Mouse (Mus musculus) heart, embryonic 14.5 days (tissue): Measurements from ENCODE around the gene Fam50b. TPM values are rescaled to one million over a fixed set of nuclear protein-coding genes. Genes with fewer than 3 reads are reported as not detected.

Experiments used
- ATAC-seq: fragments of 200-750 bp; cut with Nextera tagmentation; 2 replicates; pipeline ENCODE4 v1.8.0; 2017; ENCODE audit warnings: low read depth, moderate TSS enrichment; ENCODE audit not compliant: insufficient number of reproducible peaks, insufficient read depth, low FRiP score
- H3K27ac ChIP-seq, 2 experiments: fragments of 200-500 bp in 1 of 2; fragments of 300-500 bp in 1 of 2; sonication (generic) in 1 of 2; replicated peaks in 1 of 2; 2 replicates each; pipeline ENCODE4 v1.5.1; 2012 to 2014; ENCODE audit warnings: low read depth in 2 of 2, low read length in 2 of 2, control low read depth in 1 of 2, mild to moderate bottlenecking in 1 of 2, mixed read lengths in 1 of 2; ENCODE audit not compliant: control insufficient read depth in 1 of 2, insufficient read depth in 1 of 2
- H3K27me3 ChIP-seq: fragments of 300-500 bp; sonication (generic); 2 replicates; pipeline ENCODE4 v1.6.1; 2014; ENCODE audit warnings: mild to moderate bottlenecking, low read length, control low read depth; ENCODE audit not compliant: control insufficient read depth, insufficient read depth
- H3K36me3 ChIP-seq: fragments of 300-500 bp; sonication (generic); 2 replicates; pipeline ENCODE4 v1.6.1; 2014; ENCODE audit warnings: mild to moderate bottlenecking, control low read depth, low read length, mixed read lengths; ENCODE audit not compliant: control insufficient read depth, insufficient read depth
- H3K4me1 ChIP-seq, 2 experiments: fragments of 200-500 bp in 1 of 2; fragments of 300-500 bp in 1 of 2; sonication (generic) in 1 of 2; 2 replicates each; pipeline ENCODE4 v1.6.1; 2012 to 2014; ENCODE audit warnings: low read length in 2 of 2, control low read depth in 1 of 2, mixed read lengths in 1 of 2; ENCODE audit not compliant: control insufficient read depth in 2 of 2, insufficient read depth in 2 of 2
- H3K4me2 ChIP-seq: fragments of 300-500 bp; sonication (generic); 2 replicates; pipeline ENCODE4 v1.6.1; 2014; ENCODE audit warnings: mild to moderate bottlenecking, low read length
- H3K4me3 ChIP-seq, 2 experiments: fragments of 200-500 bp in 1 of 2; fragments of 300-500 bp in 1 of 2; sonication (generic) in 1 of 2; 2 replicates each; pipeline ENCODE4 v1.5.1; 2012 to 2014; ENCODE audit warnings: low read length in 2 of 2, mild to moderate bottlenecking in 2 of 2, control low read depth in 1 of 2, low read depth in 1 of 2, moderate library complexity in 1 of 2; ENCODE audit not compliant: control insufficient read depth in 1 of 2, insufficient read depth in 1 of 2
- H3K9ac ChIP-seq: fragments of 300-500 bp; sonication (generic); 2 replicates; pipeline ENCODE4 v1.6.1; 2014; ENCODE audit warnings: mild to moderate bottlenecking, low read length
- H3K9me3 ChIP-seq: fragments of 300-500 bp; sonication (generic); 2 replicates; pipeline ENCODE4 v1.6.1; 2016; ENCODE audit warnings: low read length, control low read depth; ENCODE audit not compliant: control insufficient read depth
- WGBS: fragments of 180-500 bp; shearing (Covaris S2); extraction: QIAGEN DNeasy Blood & Tissue Kit; methylation state at CpG from one replicate; pipeline ENCODE4 v1.1.7; 2014; 5-methylcytosine and 5-hydroxymethylcytosine counted together
- polyA plus RNA-seq: library from polyadenylated mRNA; unstranded; fragments of >200 nt; fragmentation: Nextera tagmentation; extraction: Ambion mirVana; gene quantifications from 2 replicates; pipeline ENCODE4 v1.2.1, GENCODE M21; 2014

The Fam50b gene
- 0.16 TPM in 1 of 2 replicates, not detected in the other for polyA plus RNA-seq

DNA sequence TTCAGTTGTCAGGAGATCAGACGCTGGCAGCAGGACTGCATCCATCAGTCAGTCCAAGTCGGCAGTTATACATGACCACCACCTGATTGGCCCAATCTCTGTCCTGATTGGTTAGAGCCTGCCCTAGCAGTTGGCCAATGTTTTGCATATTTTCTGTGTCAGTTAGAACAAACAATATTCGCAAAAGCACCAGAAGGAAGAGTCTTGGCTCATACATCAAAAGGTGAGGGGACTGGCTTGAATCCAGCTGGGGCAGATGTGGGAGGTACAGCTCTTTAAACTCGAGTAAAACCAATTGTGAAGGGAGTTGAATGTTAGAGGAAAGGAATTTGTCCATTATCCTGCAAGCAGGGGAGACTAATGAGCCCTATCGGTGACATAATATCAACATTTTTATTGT lies at the start of gene Fam50b:
TSS of gene Fam50b (plus strand) at position 165 of the 400 bp plus-strand sequence.
- H3K4me3 ChIP-seq: no peak within 1 kb of the TSS
- peaks cover 5 to 14% of the 10 kb centered on the region in 2 experiments for H3K4me1 ChIP-seq
- H3K27ac ChIP-seq: no peak within 1 kb of the TSS
- ATAC-seq: no peak
- H3K9ac ChIP-seq: no peak within 1 kb of the TSS
- 49% methylated on average over 5 of the region's 5 CpGs for WGBS
- H3K4me2 ChIP-seq: no peak within 1 kb of the TSS
- 0 out of 2 replicates have a peak, but pooled peaks cover 3% of the 10 kb centered on the region for H3K9me3 ChIP-seq
- H3K36me3 ChIP-seq: no peaks in the 10 kb centered on the region
- no peaks in the 10 kb centered on the region for H3K27me3 ChIP-seq

DNA sequence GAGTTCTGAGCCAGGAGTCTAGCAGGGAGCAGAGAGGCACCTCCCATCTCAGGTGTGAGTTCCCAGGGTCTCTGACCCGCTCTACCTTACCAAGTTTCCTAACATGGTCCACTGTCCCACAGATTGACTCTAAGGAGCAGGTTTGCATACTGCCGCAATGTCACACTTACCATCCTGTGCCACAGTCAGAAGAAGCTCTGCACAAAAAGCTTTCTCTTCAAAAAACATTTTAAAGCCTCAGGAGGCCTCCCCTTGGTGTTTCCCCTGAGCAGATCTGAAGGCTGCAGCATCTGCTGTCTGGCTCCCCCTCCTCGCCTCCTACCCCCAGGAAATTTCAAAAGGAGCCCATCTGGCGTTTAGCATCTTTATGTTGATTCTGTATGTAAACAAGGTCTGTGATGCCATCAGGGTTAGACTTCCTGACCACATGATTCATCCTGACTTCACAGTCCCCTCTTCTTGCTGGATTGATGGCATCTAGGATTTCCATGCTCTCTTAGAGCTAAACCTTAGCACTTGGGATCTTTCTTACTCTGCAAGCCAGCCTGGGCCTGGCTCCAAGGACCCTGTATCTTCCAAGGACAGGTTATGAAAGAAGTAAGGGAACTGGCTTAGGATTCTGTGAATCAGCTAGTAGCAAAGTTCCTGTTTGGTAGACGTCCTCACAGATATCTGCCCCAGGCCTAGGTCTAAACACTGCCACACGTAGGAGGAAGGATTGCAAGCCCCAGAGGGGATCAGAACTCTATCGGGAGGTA lies 49.5 kb upstream of the Fam50b start:
- H3K9ac ChIP-seq: no peak overlapping the region
- H3K27me3 ChIP-seq: no peaks in the 10 kb centered on the region
- ATAC-seq: no peak
- WGBS: 76% methylated on average over 7 of the region's 7 CpGs
- H3K9me3 ChIP-seq: no peaks in the 10 kb centered on the region
- H3K4me3 ChIP-seq: no peak overlapping the region
- H3K36me3 ChIP-seq: no peaks in the 10 kb centered on the region
- peaks cover 14 to 15% of the 10 kb centered on the region in 2 experiments for H3K4me1 ChIP-seq
- H3K4me2 ChIP-seq: no peak overlapping the region
- no peak overlapping the region for H3K27ac ChIP-seq

DNA sequence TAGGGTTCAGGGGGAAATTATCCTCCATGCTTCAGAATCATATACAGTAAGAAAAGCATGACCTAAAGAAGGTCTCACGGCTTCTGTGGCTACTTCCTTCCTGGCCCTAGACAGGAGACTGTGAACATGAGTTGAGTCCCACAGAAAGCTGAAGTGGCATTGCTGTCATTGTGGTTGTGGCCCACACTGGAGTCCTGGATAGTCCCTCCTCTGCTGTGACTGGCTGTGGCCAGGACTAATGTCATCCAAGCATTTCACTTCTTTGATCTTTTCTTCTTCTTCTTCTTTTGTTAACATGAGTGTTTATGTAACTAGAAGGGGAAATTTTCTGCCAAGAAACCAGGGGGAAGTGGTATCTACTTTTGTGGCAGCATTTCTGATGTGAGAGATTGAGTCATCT lies 43.6 kb upstream of the Fam50b start:
- Histone ChIP-seq H3K9me3 (no peaks in the 10 kb centered on the region), H3K9ac (no peak overlapping the region), H3K4me3 (no peak overlapping the region), H3K36me3 (no peaks in the 10 kb centered on the region), H3K4me2 (no peak overlapping the region), H3K4me1 (peaks cover 3 to 5% of the 10 kb centered on the region in 2 experiments; a peak in 3 of 4 replicates), H3K27me3 (no peaks in the 10 kb centered on the region), H3K27ac (no peak overlapping the region)
- 72% methylated on average over 1 of the region's 1 CpGs for WGBS
- ATAC-seq: no peak

DNA sequence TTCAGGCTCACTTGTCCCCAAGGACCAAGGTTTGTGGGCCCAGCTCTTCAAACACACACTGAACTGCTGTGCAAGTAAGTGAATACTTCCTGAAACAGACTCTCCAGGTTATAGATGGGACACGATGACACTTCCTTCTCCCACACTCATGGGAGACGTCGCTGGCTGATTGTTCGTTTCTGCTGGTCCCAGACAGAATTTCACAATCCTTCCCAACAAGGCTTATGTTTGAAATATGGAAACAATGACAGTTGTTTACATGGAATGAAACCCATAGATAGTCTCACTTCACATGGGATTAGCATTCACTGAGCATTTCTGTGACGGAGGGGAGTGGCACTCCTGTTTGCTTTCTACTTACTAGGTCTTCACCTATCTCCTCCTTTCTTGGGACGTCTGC lies 41.5 kb upstream of the Fam50b start:
- Histone ChIP-seq H3K4me1 (no peaks in the 10 kb centered on the region; a peak in 1 of 4 replicates), H3K27me3 (no peaks in the 10 kb centered on the region), H3K4me2 (no peak overlapping the region), H3K4me3 (no peak overlapping the region), H3K9ac (no peak overlapping the region), H3K27ac (no peak overlapping the region), H3K36me3 (no peaks in the 10 kb centered on the region), H3K9me3 (no peaks in the 10 kb centered on the region)
- no peak for ATAC-seq
- 65% methylated on average over 6 of the region's 6 CpGs for WGBS

- Histone ChIP-seq H3K4me2 (no peak overlapping the region), H3K9me3 (no peaks in the 10 kb centered on the region), H3K27me3 (no peaks in the 10 kb centered on the region), H3K4me3 (no peak overlapping the region), H3K4me1 (no peaks in the 10 kb centered on the region), H3K36me3 (no peaks in the 10 kb centered on the region), H3K27ac (no peak overlapping the region), H3K9ac (no peak overlapping the region)
- ATAC-seq: no peak
- 65% methylated on average over 7 of the region's 7 CpGs for WGBS
Observed at GRCm38 (mm10) chr13:34696734-34697332, 37.8 kb upstream of the Fam50b start.

DNA sequence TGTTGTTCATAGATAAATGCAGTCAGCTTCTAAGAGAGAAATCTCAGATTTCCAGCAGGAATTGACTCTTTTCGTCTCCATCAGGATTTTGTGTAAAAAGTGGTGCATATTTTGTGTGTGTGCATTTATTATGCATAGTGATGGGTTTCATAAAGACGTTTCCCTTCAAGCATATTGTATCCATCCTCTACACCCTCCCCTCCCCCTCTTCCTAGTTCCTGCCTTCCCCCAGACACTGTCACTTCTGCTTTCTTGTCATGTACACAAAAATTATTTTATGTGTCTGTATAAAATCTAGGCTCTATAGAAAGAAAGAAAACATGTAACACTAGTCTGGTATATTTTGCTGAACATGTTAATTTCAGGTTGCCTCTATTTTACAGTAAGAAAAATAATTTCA lies 34.6 kb upstream of the Fam50b start:
- H3K4me1 ChIP-seq: no peaks in the 10 kb centered on the region
- no peak overlapping the region for H3K4me2 ChIP-seq
- no peak overlapping the region for H3K9ac ChIP-seq
- H3K27ac ChIP-seq: no peak overlapping the region
- WGBS: 57% methylated on average over 2 of the region's 2 CpGs
- no peak overlapping the region for H3K4me3 ChIP-seq
- no peaks in the 10 kb centered on the region for H3K27me3 ChIP-seq
- H3K9me3 ChIP-seq: no peaks in the 10 kb centered on the region
- H3K36me3 ChIP-seq: no peaks in the 10 kb centered on the region
- ATAC-seq: no peak

DNA sequence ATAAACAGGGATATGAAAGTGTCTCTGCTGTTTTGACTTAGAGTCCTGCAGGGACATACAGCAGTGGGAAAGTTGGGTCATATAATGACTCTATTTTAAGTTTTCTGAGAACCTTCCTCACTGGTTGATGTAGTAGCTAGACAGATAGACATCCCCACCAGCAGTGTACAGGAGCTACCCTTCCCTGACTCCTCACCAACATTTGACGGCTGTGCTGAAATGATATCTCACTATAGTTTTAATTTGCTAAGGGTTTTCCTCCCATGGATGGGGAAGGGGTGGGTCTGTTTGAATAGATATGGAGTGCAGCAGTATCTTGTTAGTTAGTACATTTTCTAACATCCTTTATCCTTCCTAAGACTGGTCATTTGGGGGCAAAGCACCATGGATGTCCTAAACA lies 34.0 kb upstream of the Fam50b start:
- WGBS: 67% methylated on average over 1 of the region's 1 CpGs
- no peaks in the 10 kb centered on the region for H3K4me1 ChIP-seq
- H3K36me3 ChIP-seq: no peaks in the 10 kb centered on the region
- no peak overlapping the region for H3K27ac ChIP-seq
- ATAC-seq: no peak
- no peaks in the 10 kb centered on the region for H3K27me3 ChIP-seq
- H3K4me2 ChIP-seq: no peak overlapping the region
- no peaks in the 10 kb centered on the region for H3K9me3 ChIP-seq
- H3K4me3 ChIP-seq: no peak overlapping the region
- H3K9ac ChIP-seq: no peak overlapping the region
